Mouse (Mus musculus): ENCODE results near the gene Man2a2.

- TF ChIP-seq CTCF (conservative IDR thresholded peaks at IDR 0.05; ENCODE audit: insufficient read depth, insufficient read length, low read depth, low read length): peak; percentile 46
- TF ChIP-seq POLR2A (IDR thresholded peaks at IDR 0.05; ENCODE audit: low read depth, low read length): no peak
Measured at GRCm38 (mm10) chr7:80371041-80371751, at the start of gene Man2a2.
